Mouse (Mus musculus): ENCODE data around the gene Ldb3.

- TF ChIP-seq CTCF (conservative IDR thresholded peaks at IDR 0.05; ENCODE audit: low read length) (no peak), POU5F1 (IDR thresholded peaks at IDR 0.05; ENCODE audit: borderline replicate concordance, low read length) (no peak)
Observed at GRCm38 (mm10) chr14:34501804-34502474, 86.5 kb downstream of the Ldb3 start.
